Mouse (Mus musculus) E14TG2a.4 (cell line): Measurements from ENCODE around the gene Prkab1.

ENCODE experiments used
- H3K27me3 ChIP-seq: 2 replicates; pipeline ENCODE4 v1.6.1; 2014; ENCODE audit warnings: low read length, control low read depth; ENCODE audit not compliant: insufficient read depth
- H3K36me3 ChIP-seq: 2 replicates; pipeline ENCODE4 v1.6.1; 2014; ENCODE audit warnings: low read length, control low read depth; ENCODE audit not compliant: insufficient read depth
- H3K4me1 ChIP-seq: replicated peaks from 2 replicates; pipeline ENCODE4 v1.6.1; 2014; ENCODE audit warnings: low read depth, low read length, control low read depth
- H3K4me3 ChIP-seq: replicated peaks from 2 replicates; pipeline ENCODE4 v1.5.1; 2014; ENCODE audit warnings: mild to moderate bottlenecking, low read length
- H3K9me3 ChIP-seq: 2 replicates; pipeline ENCODE4 v1.6.1; 2014; ENCODE audit warnings: low read length, control low read depth
- CTCF ChIP-seq: conservative IDR thresholded peaks from 2 replicates; pipeline ENCODE4 v1.5.1; 2014; ENCODE audit warnings: low read length
- NANOG ChIP-seq: IDR thresholded peaks from 2 replicates; pipeline ENCODE4 v1.6.1; 2014; ENCODE audit warnings: borderline replicate concordance, low read length, mixed read lengths
- POU5F1 ChIP-seq: IDR thresholded peaks from 2 replicates; pipeline ENCODE4 v1.6.1; 2014; ENCODE audit warnings: low read length, borderline replicate concordance

Prkab1 gene

DNA sequence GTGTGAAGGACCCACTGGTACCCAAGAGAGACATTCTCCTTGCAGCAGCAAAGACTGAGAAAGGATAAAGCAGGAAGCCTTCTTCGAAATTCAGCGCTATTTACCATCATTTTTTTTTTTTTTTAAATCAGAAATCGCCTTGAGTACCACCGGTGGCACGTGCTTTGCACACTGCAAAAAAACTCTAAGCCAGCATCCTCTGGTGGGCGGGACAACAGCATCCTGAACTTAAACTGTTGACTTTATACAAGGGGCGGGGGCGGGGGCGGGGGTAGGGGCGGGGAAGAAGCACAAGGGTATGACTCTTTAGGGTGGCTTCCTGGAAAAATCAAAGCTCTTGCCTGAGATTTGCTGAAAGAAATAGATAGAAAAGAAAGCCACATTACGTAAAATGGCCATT lies 15.4 kb upstream of the Prkab1 start:
- TF ChIP-seq NANOG, result no peak
- no peak for TF ChIP-seq CTCF
- no peak for TF ChIP-seq POU5F1
- peaks cover 29% of the 10 kb centered on the region for H3K4me1 ChIP-seq
- H3K36me3 ChIP-seq, result no peaks in the 10 kb centered on the region
- no peaks in the 10 kb centered on the region for H3K9me3 ChIP-seq
- peaks cover 18% of the 10 kb centered on the region for H3K27me3 ChIP-seq
- H3K4me3 ChIP-seq, result 0 out of 2 replicates have a peak overlapping the region, but pooled peaks have one; percentile 3

DNA sequence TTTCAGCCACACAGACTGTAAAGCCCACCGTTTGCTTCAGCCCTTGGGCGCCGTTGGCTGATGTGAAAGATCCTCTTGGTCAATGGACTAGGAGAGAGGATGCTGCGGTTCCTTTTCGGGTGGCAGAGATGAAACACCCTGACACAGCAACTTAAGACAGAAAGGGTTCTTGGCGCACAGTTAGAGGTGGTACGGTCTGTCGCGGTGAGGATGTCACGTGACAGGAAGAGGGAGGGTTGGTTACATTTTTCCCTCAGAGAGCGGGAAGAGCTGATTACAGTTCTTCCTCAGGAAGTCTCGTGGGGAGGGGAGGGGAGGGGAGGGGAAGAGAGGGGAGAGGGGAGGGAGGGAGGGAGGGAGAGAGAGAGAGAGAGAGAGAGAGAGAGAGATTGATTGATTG lies 13.4 kb upstream of the Prkab1 start:
- Histone ChIP-seq H3K9me3 (no peaks in the 10 kb centered on the region), H3K36me3 (no peaks in the 10 kb centered on the region), H3K27me3 (peaks cover 23% of the 10 kb centered on the region), H3K4me1 (peaks cover 27% of the 10 kb centered on the region), H3K4me3 (no peak overlapping the region)
- TF ChIP-seq NANOG (no peak), POU5F1 (no peak), CTCF (no peak)

DNA sequence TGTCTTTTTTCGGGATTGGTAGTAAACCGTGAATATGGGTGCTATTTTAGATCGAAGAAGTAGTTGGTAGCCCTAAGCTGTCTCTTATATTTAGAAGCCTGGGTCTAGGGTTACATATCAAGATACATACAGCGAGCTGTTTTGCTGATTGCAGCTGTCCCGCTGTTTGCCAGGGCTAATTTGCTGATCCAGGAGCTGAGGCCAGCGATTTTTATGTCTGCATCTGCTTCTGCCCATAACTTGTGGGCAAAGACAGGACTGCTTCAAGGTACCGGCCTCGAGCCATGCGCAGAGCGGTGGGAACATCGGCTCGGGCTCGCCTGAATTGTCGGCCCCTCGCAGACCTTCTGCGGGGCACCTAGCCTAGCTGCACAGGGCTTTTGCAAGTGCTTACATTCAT lies 12.2 kb upstream of the Prkab1 start:
- Histone ChIP-seq H3K4me3 (no peak overlapping the region), H3K36me3 (no peaks in the 10 kb centered on the region), H3K9me3 (no peaks in the 10 kb centered on the region), H3K4me1 (peaks cover 28% of the 10 kb centered on the region), H3K27me3 (peaks cover 23% of the 10 kb centered on the region)
- TF ChIP-seq CTCF, result no peak
- no peak for TF ChIP-seq NANOG
- TF ChIP-seq POU5F1, result no peak

DNA sequence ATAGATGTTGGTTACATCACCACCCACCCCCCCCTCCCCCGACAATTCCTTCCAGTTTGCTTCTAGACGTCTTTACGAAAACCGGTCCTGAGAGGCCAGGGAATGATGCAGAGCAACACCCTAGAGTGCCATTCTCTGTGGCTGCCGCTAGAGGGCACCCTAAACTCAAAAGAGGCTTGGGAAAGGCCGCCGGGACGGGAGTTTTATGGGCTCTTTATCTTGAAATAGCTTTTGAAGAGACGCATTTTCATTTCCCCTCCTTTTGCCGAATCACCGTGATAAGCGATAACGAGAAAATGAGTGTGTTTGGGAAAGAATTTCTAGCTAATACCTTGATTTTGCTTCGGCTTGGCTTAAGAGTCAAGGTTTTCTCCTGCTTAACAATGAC lies 6.9 kb upstream of the Prkab1 start:
- Histone ChIP-seq H3K4me3 (peak overlapping the region; percentile 35; the same call in 1 of the 2 replicates), H3K36me3 (no peaks in the 10 kb centered on the region), H3K4me1 (peaks cover 35% of the 10 kb centered on the region), H3K27me3 (peaks cover 12% of the 10 kb centered on the region), H3K9me3 (no peaks in the 10 kb centered on the region)
- TF ChIP-seq CTCF, result peak; percentile 90
- no peak for TF ChIP-seq POU5F1

DNA sequence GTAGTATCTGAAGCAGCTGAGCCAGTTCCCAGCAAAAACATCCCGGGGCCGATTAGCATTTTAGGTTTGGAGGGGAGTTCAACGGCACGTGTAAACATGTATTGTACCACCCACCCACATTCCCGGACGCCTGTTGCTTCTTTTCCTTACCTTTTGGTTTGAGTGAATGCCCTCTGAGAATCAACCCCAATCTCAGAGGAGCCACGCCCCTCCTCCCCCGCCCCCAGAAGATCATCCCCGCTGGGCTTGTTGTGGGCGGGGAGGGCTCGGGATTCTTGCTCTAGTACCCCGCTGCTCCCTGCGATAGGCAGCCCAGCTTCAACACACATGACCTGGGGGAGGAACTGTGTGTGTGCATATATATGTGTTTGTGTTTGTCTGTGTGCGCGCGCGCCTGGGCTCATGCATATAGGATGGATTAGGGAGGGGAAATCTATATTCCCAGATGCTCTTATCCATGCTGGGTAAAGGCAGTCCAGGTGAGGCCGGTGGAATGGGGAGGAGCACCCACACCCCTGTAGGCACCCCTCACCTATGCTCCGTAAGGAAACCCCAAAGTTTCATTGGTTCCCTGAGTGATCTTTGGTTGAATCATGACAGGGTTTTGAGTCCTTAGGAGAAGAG lies 6.4 kb upstream of the Prkab1 start:
- H3K4me3 ChIP-seq, result peak overlapping the region; percentile 35; the same call in 1 of the 2 replicates
- H3K27me3 ChIP-seq, result peaks cover 7% of the 10 kb centered on the region
- no peaks in the 10 kb centered on the region for H3K36me3 ChIP-seq
- H3K4me1 ChIP-seq, result peaks cover 35% of the 10 kb centered on the region
- TF ChIP-seq POU5F1 (no peak), NANOG (no peak), CTCF (no peak)
- H3K9me3 ChIP-seq, result no peaks in the 10 kb centered on the region

DNA sequence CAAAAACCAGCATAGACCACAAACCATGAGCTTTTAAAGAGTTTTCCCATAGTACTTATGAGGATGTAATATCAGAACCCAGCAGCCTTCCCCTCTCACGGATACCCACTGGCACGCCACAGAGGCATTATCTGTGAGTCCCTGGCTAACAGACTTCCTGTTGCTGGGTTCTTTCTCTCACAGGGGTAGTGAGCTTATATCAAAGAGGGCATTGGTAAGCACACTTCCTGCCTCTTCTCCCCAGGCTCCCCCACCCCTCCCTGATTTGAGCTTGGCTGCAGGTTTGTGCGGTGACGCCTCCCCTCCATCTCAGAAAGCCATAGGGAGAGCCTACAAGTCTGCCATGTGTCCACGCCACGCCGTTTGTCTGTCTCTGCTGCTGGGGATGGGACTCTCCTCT lies 4.8 kb upstream of the Prkab1 start:
- H3K27me3 ChIP-seq, result peaks cover 5% of the 10 kb centered on the region
- no peak overlapping the region for H3K4me3 ChIP-seq
- H3K36me3 ChIP-seq, result no peaks in the 10 kb centered on the region
- no peaks in the 10 kb centered on the region for H3K9me3 ChIP-seq
- TF ChIP-seq POU5F1 (no peak), CTCF (no peak), NANOG (no peak)
- H3K4me1 ChIP-seq, result peaks cover 39% of the 10 kb centered on the region

DNA sequence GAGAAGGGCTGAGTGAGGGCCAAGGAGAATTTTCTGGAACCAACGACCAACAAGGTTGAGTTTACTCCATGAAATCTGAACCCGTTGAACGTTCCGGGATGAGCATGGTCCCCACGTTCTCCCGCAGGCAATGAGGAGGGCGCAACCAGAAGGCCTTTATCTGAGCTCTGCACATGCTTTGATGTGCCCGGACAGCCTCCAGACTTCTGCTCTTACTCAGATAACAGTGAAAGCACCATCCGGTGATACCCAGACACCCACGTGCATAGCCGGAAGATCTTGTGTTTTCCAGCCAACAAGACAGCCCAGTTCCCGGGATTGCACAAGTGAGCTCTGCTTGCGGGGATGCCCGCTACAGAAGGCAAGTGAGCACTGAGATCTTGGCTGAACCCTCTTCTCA lies 2.3 kb upstream of the Prkab1 start:
- H3K4me3 ChIP-seq, result no peak overlapping the region
- peaks cover 61% of the 10 kb centered on the region for H3K4me1 ChIP-seq
- H3K36me3 ChIP-seq, result peaks cover 12% of the 10 kb centered on the region
- TF ChIP-seq POU5F1 (no peak), CTCF (no peak), NANOG (no peak)
- no peaks in the 10 kb centered on the region for H3K27me3 ChIP-seq
- no peaks in the 10 kb centered on the region for H3K9me3 ChIP-seq

DNA sequence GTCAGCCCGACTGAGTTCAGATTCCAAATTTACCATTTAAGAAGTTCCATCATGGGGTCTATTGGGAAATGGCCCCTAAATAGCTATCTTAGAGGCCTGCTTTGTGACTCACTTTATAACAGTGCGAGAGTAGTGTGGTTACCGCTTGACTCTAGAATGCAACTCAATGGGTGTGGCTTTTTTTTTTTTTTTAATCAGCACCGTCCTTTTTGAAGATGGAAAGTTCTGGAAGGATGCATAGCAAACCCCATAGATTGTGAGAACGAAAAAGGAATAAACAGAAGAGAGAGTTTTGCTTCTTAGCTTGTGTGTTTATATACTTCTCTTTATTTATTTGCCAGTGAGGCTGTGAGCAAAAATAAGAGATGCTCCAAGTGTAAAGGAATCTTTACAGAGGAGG lies 1.8 kb upstream of the Prkab1 start:
- H3K4me3 ChIP-seq, result no peak overlapping the region
- no peaks in the 10 kb centered on the region for H3K27me3 ChIP-seq
- TF ChIP-seq POU5F1, result no peak
- no peak for TF ChIP-seq CTCF
- no peak for TF ChIP-seq NANOG
- peaks cover 17% of the 10 kb centered on the region for H3K36me3 ChIP-seq
- peaks cover 62% of the 10 kb centered on the region for H3K4me1 ChIP-seq
- H3K9me3 ChIP-seq, result no peaks in the 10 kb centered on the region

DNA sequence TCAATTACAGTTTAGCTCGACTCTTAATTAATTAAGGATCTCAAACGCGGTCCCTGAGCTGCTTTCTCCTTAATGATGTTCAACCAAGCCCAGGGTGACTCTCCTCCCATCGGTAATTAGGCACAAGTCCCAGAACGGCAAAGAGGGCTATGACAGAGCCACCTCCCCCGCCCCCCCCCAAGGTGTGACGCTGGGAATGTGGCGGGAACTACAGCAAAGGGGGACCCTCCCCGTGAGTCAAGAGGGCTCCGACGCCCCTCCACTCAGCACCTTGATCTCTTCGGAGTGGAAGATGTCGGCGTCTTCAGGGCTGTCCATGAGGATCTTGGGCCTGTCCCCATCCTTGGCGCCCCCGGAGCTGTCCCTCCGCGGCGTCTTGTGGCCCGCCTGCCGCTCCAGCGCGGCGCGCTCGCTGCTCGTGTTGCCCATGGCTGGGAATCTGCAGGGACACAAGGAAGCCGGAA lies 455 bp downstream of the Prkab1 start:
- peaks cover 39% of the 10 kb centered on the region for H3K36me3 ChIP-seq
- TF ChIP-seq CTCF, result no peak
- no peak for TF ChIP-seq POU5F1
- no peak for TF ChIP-seq NANOG
- peak overlapping the region; percentile 93 for H3K4me3 ChIP-seq
- no peaks in the 10 kb centered on the region for H3K9me3 ChIP-seq
- peaks cover 64% of the 10 kb centered on the region for H3K4me1 ChIP-seq
- H3K27me3 ChIP-seq, result no peaks in the 10 kb centered on the region
